In the genomic region with DNA sequence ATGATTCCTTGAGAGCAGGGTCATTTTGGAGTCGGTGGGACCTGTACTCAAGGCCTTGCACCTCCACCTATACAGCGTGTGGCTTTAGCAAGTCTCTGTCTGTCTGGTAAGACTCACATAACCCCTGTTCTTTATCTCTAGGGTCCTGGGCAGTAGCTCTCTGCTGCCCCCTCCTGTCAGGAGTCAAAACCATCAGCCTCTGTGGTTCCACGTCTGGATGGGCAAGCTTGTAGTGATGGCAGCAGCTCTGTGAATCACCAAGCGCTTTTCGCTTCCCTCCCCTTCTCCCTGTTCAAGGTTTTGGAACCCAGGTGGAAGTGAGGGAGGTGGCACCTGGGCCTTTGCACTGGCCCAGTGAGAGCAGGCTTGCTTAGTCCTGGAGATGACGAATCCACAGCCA, we compare ENCODE assay signal across 9 mouse cellular contexts. TPM values are rescaled to one million over a fixed set of nuclear protein-coding genes. Genes with fewer than 3 reads are reported as not detected.
DNase-seq lines count a peak whose midpoint lies in the region; ATAC-seq and TF ChIP-seq lines count a peak whose summit lies in the region.
"Had no signal": no experiment of that assay in that cellular context is flagged by ENCODE, and none has a peak within 500 bp of the region (broad histone marks: within the 10 kb centered on the region; RNA-seq: fewer than 3 reads in every experiment).

No protein-coding gene starts in this region.

- no peak overlapping the region for H3K27ac ChIP-seq in lung, embryonic 14.5 days (ENCODE audit: low read depth)
- H3K27ac ChIP-seq: limb, embryonic 15.5 days had no signal

- peak; percentile 39; the same call in 1 of the 2 replicates for ATAC-seq in lung, embryonic 14.5 days (ENCODE audit: insufficient read depth)

- peak; percentile 62 to 69 for DNase-seq in cerebellum, postnatal 10 days
- DNase-seq in cerebellum, adult 11 months = no peak
- peak; percentile 59 for DNase-seq in Muller cell, postnatal 12 days (ENCODE audit: inconsistent ontology term)
- DNase-seq in embryo, embryonic 11 days = peak; percentile 75
- DNase-seq in heart, adult 9 months (ENCODE audit: low spot score in 2 of 2) = peak; percentile 38 to 52
- DNase-seq in kidney, postnatal 10 days = peak; percentile 80
- peak; percentile 84 for DNase-seq in lung, embryonic 14.5 days
- DNase-seq in right cerebral cortex, postnatal 14 days = peak; percentile 40

- no peak overlapping the region for H3K4me2 ChIP-seq in lung, embryonic 14.5 days
- H3K4me2 ChIP-seq: limb, embryonic 15.5 days had no signal

- WGBS in lung, embryonic 14.5 days = 33% methylated on average over 6 of the region's 6 CpGs

- H3K36me3 ChIP-seq in lung, embryonic 14.5 days (ENCODE audit: insufficient read depth) = no peaks in the 10 kb centered on the region
- H3K36me3 ChIP-seq: limb, embryonic 15.5 days had no signal

- H3K9ac ChIP-seq in lung, embryonic 14.5 days = no peak overlapping the region
- H3K9ac ChIP-seq: limb, embryonic 15.5 days had no signal

- H3K4me3 ChIP-seq in lung, embryonic 14.5 days (ENCODE audit: low read depth, low read length) = no peak overlapping the region
- H3K4me3 ChIP-seq: limb, embryonic 15.5 days had no signal

- H3K4me1 ChIP-seq in lung, embryonic 14.5 days (ENCODE audit: insufficient read depth) = no peaks in the 10 kb centered on the region

- H3K9me3 ChIP-seq in lung, embryonic 14.5 days (ENCODE audit: low read depth, low read length) = no peaks in the 10 kb centered on the region
- H3K9me3 ChIP-seq: limb, embryonic 15.5 days had no signal

- peak; percentile 91 for TF ChIP-seq CTCF in lung, embryonic 14.5 days (IDR thresholded peaks at IDR 0.05; ENCODE audit: low read depth)

- peaks cover under 1% of the 10 kb centered on the region for H3K27me3 ChIP-seq in lung, embryonic 14.5 days (ENCODE audit: insufficient read depth, low read length)

RNA-seq across cellular contexts. Expression of a gene that starts 4.5 kb away (rescaled TPM):
- not detected in 2 replicates for polyA plus RNA-seq in lung, embryonic 14.5 days (2014; fragmentation: Nextera tagmentation; extraction: Ambion mirVana)
- polyA plus RNA-seq: limb, embryonic 15.5 days had no signal

RNA-seq across cellular contexts. Expression of a gene that starts 12.7 kb away (rescaled TPM):
- polyA plus RNA-seq in lung, embryonic 14.5 days (2014; fragmentation: Nextera tagmentation; extraction: Ambion mirVana) = 6.1 and 7.6 TPM in 2 replicates

RNA-seq across cellular contexts. Expression of a gene that starts 14.7 kb away (rescaled TPM):
- polyA plus RNA-seq in lung, embryonic 14.5 days (2014; fragmentation: Nextera tagmentation; extraction: Ambion mirVana) = 12.0 and 12.1 TPM in 2 replicates

RNA-seq across cellular contexts. Expression of a gene that starts 14.7 kb away (rescaled TPM):
- polyA plus RNA-seq in lung, embryonic 14.5 days (2014; fragmentation: Nextera tagmentation; extraction: Ambion mirVana) = 0.16 and 0.17 TPM in 2 replicates
- polyA plus RNA-seq: limb, embryonic 15.5 days had no signal
